Mouse (Mus musculus) small intestine, adult 2 months (tissue): Measurements from ENCODE around the gene Ap1s1. TPM values are rescaled to one million over a fixed set of nuclear protein-coding genes. Genes with fewer than 3 reads are reported as not detected.

Source experiments
- H3K27ac ChIP-seq: fragments of 200-500 bp; 2 replicates; pipeline ENCODE4 v1.5.1; 2012; ENCODE audit warnings: low read depth, low read length, control low read depth, inconsistent platforms; ENCODE audit not compliant: insufficient read depth
- H3K27me3 ChIP-seq: fragments of 200-500 bp; 2 replicates; pipeline ENCODE4 v1.6.1; 2012; ENCODE audit warnings: mild to moderate bottlenecking, moderate library complexity, low read length, inconsistent platforms; ENCODE audit not compliant: control insufficient read depth, insufficient read depth
- H3K36me3 ChIP-seq: fragments of 200-500 bp; 2 replicates; pipeline ENCODE4 v1.6.1; 2012; ENCODE audit warnings: mild to moderate bottlenecking, low read length, control low read depth, inconsistent platforms; ENCODE audit not compliant: control insufficient read depth, insufficient read depth
- H3K4me1 ChIP-seq: fragments of 200-500 bp; 2 replicates; pipeline ENCODE4 v1.6.1; 2012; ENCODE audit warnings: low read length, inconsistent platforms, mixed read lengths; ENCODE audit not compliant: control insufficient read depth, insufficient read depth, insufficient read length
- H3K4me3 ChIP-seq: fragments of 200-500 bp; 2 replicates; pipeline ENCODE4 v1.5.1; 2012; ENCODE audit warnings: low read depth, mild to moderate bottlenecking, control low read depth, inconsistent platforms, low read length, moderate library complexity
- CTCF ChIP-seq: fragments of 200-500 bp; IDR thresholded peaks from 2 replicates; pipeline ENCODE4 v1.5.1; 2012; ENCODE audit warnings: low read depth, mild to moderate bottlenecking, control low read depth, inconsistent platforms, low read length, moderate library complexity, mixed read lengths; ENCODE audit not compliant: insufficient replicate concordance, insufficient read length; ENCODE audit errors: extremely low read depth
- POLR2A ChIP-seq: fragments of 200-500 bp; IDR thresholded peaks from 2 replicates; pipeline ENCODE4 v1.6.1; 2012; ENCODE audit warnings: low read depth, mild to moderate bottlenecking, control low read depth, inconsistent platforms, low read length, moderate library complexity
- WGBS: fragments of 180-500 bp; shearing (Covaris S2); methylation state at CpG from one replicate; pipeline ENCODE4 v1.1.7; 2018; 5-methylcytosine and 5-hydroxymethylcytosine counted together
- polyA plus RNA-seq: library from polyadenylated mRNA; depleted of rRNA; stranded (reverse); fragments of >200 nt; gene quantifications from 2 replicates; pipeline ENCODE4 v1.2.3, GENCODE M21; 2012

Ap1s1 gene
- polyA plus RNA-seq, 1 experiment: 52.7 TPM

- Histone ChIP-seq H3K27ac (no peak overlapping the region), H3K36me3 (no peaks in the 10 kb centered on the region), H3K27me3 (no peaks in the 10 kb centered on the region), H3K4me3 (no peak overlapping the region), H3K4me1 (no peaks in the 10 kb centered on the region)
- WGBS: 67% methylated on average over 5 of the region's 5 CpGs
- TF ChIP-seq CTCF: no peak
- TF ChIP-seq POLR2A: no peak
Observed at GRCm38 (mm10) chr5:137062601-137063000, 16.7 kb upstream of the Ap1s1 start.

DNA sequence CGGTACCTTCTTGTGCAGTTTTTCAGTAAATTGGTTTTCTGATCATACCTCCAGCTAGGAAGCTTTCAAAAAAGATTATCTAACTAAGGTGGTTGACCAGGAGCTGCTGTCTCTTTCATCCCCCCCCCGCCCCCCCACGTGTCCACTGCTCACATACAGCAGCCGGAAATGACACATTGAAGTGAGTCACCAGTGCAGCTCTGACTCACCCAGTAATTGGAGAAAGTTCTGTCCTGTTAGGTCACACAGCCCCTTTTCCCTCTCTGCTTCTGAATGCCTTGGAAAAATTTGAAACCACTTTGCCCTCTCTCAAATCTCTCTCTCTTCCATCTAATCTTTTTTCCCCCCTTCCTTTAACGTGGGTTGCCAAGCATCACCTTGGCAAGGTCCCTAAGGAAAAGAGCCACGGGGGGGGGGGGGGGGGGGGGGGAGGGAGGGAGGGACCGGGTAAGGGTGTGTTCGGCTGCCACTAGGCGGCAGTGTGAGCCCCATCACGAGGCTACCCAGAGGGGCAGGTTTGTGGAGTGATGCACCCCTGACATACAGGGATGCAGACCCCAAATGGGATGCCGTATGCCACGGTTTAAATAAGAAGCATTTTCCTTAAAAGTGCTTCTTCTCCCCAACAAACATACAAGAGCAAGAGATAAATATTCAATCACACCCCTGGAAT, 16.0 kb upstream of the Ap1s1 start:
- H3K27me3 ChIP-seq: no peaks in the 10 kb centered on the region
- H3K36me3 ChIP-seq: no peaks in the 10 kb centered on the region
- H3K4me3 ChIP-seq: no peak overlapping the region
- TF ChIP-seq CTCF (peak; percentile 46; the same call in 1 of the 2 replicates), POLR2A (no peak)
- 17% methylated on average over 10 of the region's 12 CpGs for WGBS
- no peaks in the 10 kb centered on the region for H3K4me1 ChIP-seq
- no peak overlapping the region for H3K27ac ChIP-seq

- H3K27ac ChIP-seq: no peak overlapping the region
- TF ChIP-seq POLR2A (no peak), CTCF (no peak)
- WGBS: 58% methylated on average over 5 of the region's 5 CpGs
- no peaks in the 10 kb centered on the region for H3K4me1 ChIP-seq
- H3K36me3 ChIP-seq: no peaks in the 10 kb centered on the region
- H3K4me3 ChIP-seq: no peak overlapping the region
- no peaks in the 10 kb centered on the region for H3K27me3 ChIP-seq
Observed at GRCm38 (mm10) chr5:137054873-137055272, 8.9 kb upstream of the Ap1s1 start.

GRCm38 (mm10) chr5:137054299-137054698, 8.4 kb upstream of the Ap1s1 start:
- H3K27me3 ChIP-seq: no peaks in the 10 kb centered on the region
- TF ChIP-seq CTCF (no peak), POLR2A (no peak)
- 82% methylated on average over 7 of the region's 7 CpGs for WGBS

DNA sequence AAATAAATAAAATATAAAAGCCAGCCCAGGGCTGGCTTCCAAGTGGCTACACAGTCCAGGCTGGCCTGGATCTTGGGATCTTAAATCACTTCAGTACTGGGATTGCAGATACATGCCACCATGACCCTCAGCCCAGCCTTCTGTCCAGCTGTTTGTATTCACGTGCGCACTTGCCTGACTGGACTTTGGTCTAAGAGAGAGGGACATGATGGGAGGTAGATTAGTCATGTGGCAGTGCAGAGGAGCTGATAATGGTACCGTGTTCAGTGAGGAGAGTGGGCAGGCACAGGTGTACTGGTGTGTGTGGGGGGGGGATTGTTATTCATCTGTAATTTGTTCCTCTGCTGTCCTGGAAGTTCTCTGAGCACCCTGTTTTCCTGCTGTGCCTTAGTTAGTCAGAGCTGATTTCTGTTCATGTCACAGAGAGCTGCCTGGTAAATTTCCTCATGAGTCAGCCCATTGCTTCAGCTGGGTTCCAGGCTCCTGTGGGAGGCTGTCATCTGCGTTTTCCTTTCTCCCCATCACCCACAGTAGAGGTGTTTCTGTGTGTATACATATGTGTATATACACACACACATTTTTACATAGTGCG, 6.1 kb upstream of the Ap1s1 start:
- H3K4me1 ChIP-seq: no peaks in the 10 kb centered on the region
- H3K27me3 ChIP-seq: no peaks in the 10 kb centered on the region
- TF ChIP-seq POLR2A (no peak), CTCF (no peak)
- H3K36me3 ChIP-seq: no peaks in the 10 kb centered on the region
- no peak overlapping the region for H3K4me3 ChIP-seq
- 41% methylated on average over 5 of the region's 5 CpGs for WGBS
- no peak overlapping the region for H3K27ac ChIP-seq

More at GRCm38 (mm10) chr5:137054299-137054698, 8.4 kb upstream of the Ap1s1 start:
- Histone ChIP-seq H3K4me3 (no peak overlapping the region), H3K4me1 (no peaks in the 10 kb centered on the region), H3K27ac (no peak overlapping the region), H3K36me3 (no peaks in the 10 kb centered on the region)

DNA sequence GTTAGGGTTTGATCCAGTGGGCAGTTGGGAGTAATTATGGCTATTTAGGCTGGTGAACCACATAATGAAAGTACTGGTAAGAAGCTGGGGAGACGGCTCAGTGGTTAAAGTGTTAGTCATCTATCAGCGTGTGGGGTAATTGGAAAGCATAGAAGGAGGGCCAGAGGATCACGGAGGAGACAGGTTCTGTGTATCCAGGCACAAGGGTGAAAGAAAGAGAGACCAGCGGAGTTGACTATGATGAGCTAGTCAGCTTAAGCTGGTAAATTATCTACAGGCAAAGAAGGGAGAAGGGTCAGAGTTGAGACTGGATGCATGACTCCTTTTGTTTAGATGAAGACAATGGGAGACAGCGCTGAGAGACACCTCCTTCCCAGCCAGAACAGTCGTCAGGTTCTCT, 5.2 kb upstream of the Ap1s1 start:
- WGBS: 39% methylated on average over 6 of the region's 6 CpGs
- Histone ChIP-seq H3K36me3 (no peaks in the 10 kb centered on the region), H3K4me1 (peaks cover under 1% of the 10 kb centered on the region; the same call in 1 of the 2 replicates), H3K27me3 (no peaks in the 10 kb centered on the region), H3K27ac (no peak overlapping the region), H3K4me3 (no peak overlapping the region)
- TF ChIP-seq CTCF (no peak), POLR2A (no peak)

DNA sequence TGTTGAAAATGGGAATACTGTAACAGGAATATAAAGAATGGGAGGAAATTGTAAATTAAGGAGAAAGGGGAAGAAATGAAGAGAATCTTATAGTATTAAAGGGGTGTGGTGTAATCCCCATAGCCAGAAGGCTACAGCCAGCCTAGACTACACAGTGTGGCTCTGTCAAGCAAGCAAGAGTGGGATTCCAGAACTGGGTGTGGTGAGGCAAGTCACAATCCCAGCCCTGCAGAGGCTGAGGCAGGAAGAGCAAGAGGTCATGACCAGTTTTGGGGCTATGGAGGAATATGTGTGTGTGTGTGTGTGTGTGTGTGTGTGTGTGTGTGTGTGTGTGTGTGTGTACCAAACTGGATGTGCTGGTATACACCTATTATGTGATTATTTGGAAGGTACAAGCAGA, 1.1 kb upstream of the Ap1s1 start:
- no peak overlapping the region for H3K27ac ChIP-seq
- TF ChIP-seq POLR2A (no peak), CTCF (no peak)

More for the DNA sequence above, 1.1 kb upstream of the Ap1s1 start:
- peaks cover 4% of the 10 kb centered on the region for H3K36me3 ChIP-seq
- no peaks in the 10 kb centered on the region for H3K27me3 ChIP-seq
- no peak overlapping the region for H3K4me3 ChIP-seq
- peaks cover 3% of the 10 kb centered on the region for H3K4me1 ChIP-seq
